Mouse (Mus musculus) limb, embryonic 12.5 days (tissue): ENCODE data around the gene Dffa. TPM values are rescaled to one million over a fixed set of nuclear protein-coding genes. Genes with fewer than 3 reads are reported as not detected.
"Not testable (repeated sequence)": the region's sequence is repeated elsewhere in the genome, so short reads cannot be mapped to it uniquely, and the experiment has no call there.

Source experiments
- ATAC-seq: fragments of 200-750 bp; cut with Nextera tagmentation; 2 replicates; pipeline ENCODE4 v1.8.0; 2017; ENCODE audit warnings: low read depth, moderate TSS enrichment; ENCODE audit not compliant: insufficient number of reproducible peaks, insufficient read depth, low FRiP score, low TSS enrichment
- H3K27ac ChIP-seq: fragments of 300-500 bp; sonication (generic); 2 replicates; pipeline ENCODE4 v1.5.1; 2016; ENCODE audit warnings: mild to moderate bottlenecking, moderate library complexity
- H3K27me3 ChIP-seq: fragments of 300-500 bp; sonication (generic); 2 replicates; pipeline ENCODE4 v1.6.1; 2016; ENCODE audit warnings: mild to moderate bottlenecking, moderate library complexity
- H3K36me3 ChIP-seq: fragments of 300-500 bp; sonication (generic); 2 replicates; pipeline ENCODE4 v1.6.1; 2016; ENCODE audit warnings: mild to moderate bottlenecking, moderate library complexity
- H3K4me1 ChIP-seq: fragments of 300-500 bp; sonication (generic); replicated peaks from 2 replicates; pipeline ENCODE4 v1.6.1; 2016
- H3K4me2 ChIP-seq: fragments of 300-500 bp; sonication (generic); 2 replicates; pipeline ENCODE4 v1.6.1; 2016; ENCODE audit warnings: mild to moderate bottlenecking, moderate library complexity
- H3K4me3 ChIP-seq: fragments of 300-500 bp; sonication (generic); replicated peaks from 2 replicates; pipeline ENCODE4 v1.5.1; 2016; ENCODE audit warnings: mild to moderate bottlenecking
- H3K9ac ChIP-seq: fragments of 300-500 bp; sonication (generic); replicated peaks from 2 replicates; pipeline ENCODE4 v1.6.1; 2016; ENCODE audit warnings: mild to moderate bottlenecking, moderate library complexity
- H3K9me3 ChIP-seq: fragments of 300-500 bp; sonication (generic); 2 replicates; pipeline ENCODE4 v1.6.1; 2016; ENCODE audit warnings: mild to moderate bottlenecking, moderate library complexity
- WGBS: fragments of 180-500 bp; shearing (Covaris S2); methylation state at CpG from one replicate; pipeline ENCODE4 v1.1.7; 2016; 5-methylcytosine and 5-hydroxymethylcytosine counted together
- polyA plus RNA-seq: library from polyadenylated mRNA; unstranded; fragments of >200 nt; fragmentation: Nextera tagmentation; extraction: Ambion mirVana; gene quantifications from 2 replicates; pipeline ENCODE4 v1.2.1, GENCODE M21; 2016

The Dffa gene
- polyA plus RNA-seq, 1 experiment from 2014 or later, result 29.8 TPM

DNA sequence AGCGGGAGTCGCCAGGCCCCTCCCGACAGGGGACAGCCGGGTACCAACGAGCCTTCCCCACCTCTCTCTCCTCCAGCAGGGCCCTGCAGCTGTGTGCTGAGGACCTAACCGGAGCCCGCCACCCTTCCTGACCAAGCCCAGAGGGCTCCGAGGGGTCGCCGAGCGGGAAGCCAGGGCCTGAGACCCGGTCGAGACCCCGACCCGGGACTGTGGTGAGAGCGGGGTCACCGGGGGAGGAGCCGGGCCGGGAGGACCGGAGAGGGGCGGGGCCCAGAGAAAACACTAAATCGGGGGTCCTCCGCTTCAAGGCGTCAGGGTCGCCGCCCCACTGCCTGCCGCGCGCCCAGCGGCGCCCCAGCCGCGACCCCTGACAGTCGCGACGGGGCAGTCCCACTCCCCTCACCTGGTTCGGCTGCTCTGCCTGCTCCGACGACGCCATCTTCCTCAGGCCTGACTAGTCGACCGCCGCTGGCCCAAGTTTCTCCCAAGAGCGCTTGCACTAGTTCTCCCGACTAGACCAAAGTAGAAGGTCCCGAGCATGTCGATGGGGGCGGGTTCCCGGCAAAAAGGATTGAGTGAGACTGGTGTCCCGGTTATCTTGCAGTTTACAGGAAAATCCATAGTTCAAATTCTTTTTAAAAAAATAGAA, 4.5 kb upstream of the Dffa start, which contains the start of gene Pex14:
Gene Pex14 (minus strand): TSS at position 508 of the 649 bp plus-strand sequence.
- Histone ChIP-seq H3K9ac (peak within 1 kb of the TSS; percentile 95), H3K36me3 (no peaks in the 10 kb centered on the region), H3K27me3 (no peaks in the 10 kb centered on the region), H3K4me3 (peak within 1 kb of the TSS; percentile 99), H3K27ac (peak within 1 kb of the TSS; percentile 73; the same call in 1 of the 2 replicates), H3K4me2 (peak within 1 kb of the TSS; percentile 91), H3K9me3 (no peaks in the 10 kb centered on the region), H3K4me1 (peaks cover 13% of the 10 kb centered on the region)
- WGBS, result under 1% methylated on average over 50 of the region's 50 CpGs
- ATAC-seq, result peak; percentile 60

DNA sequence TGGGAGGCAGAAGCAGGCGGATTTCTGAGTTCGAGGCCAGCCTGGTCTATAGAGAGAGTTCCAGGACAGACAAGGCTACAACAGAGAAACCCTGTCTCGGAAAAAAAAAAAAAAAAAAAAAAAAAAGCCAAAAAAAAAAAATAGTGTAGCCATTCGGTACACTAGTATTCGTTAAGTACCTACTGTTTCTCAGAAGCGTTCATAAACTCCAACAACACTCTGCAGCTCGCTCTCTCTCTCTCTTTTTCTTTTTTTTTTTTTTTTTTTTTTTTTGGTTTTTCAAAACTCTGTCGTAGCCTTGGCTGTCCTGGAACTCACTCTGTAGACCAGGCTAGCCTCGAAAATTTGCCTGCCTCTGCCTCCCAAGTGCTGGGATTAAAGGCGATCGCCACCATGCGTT, 3.5 kb upstream of the Dffa start:
- H3K27ac ChIP-seq, H3K4me3 ChIP-seq, H3K9ac ChIP-seq, H3K9me3 ChIP-seq, H3K4me2 ChIP-seq, H3K27me3 ChIP-seq, ATAC-seq, H3K36me3 ChIP-seq: not testable (repeated sequence)
- peaks cover 19% of the 10 kb centered on the region for H3K4me1 ChIP-seq
- WGBS, result 84% methylated on average over 12 of the region's 12 CpGs

DNA sequence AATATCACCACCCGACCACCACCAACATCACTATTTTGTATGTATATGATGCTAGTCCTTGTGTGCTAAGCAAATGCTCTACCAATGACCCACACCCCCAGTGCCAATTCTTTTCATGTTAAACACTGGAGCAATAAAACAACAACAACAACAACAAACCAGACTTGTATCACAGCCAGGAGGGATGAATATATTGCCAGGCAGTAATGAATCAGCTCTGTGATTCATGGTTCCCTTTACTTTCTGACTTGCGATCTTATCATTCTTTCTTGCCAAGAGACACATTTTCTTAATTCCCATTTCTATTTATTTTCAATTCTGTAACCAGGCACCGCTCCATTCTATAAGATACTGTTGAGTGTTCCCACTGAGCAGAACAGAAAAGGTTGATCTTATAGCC, 2.5 kb upstream of the Dffa start:
- peaks cover 19% of the 10 kb centered on the region for H3K4me1 ChIP-seq
- H3K4me3 ChIP-seq, result no peak overlapping the region
- WGBS, result 85% methylated on average over 3 of the region's 3 CpGs
- no peak overlapping the region for H3K4me2 ChIP-seq
- H3K9me3 ChIP-seq, result no peaks in the 10 kb centered on the region
- peaks cover 4% of the 10 kb centered on the region; the same call in 1 of the 2 replicates for H3K36me3 ChIP-seq
- H3K27ac ChIP-seq, result no peak overlapping the region
- no peak for ATAC-seq
- H3K27me3 ChIP-seq, result no peaks in the 10 kb centered on the region
- no peak overlapping the region for H3K9ac ChIP-seq

- WGBS, result 76% methylated on average over 12 of the region's 12 CpGs
- H3K9ac ChIP-seq, H3K27me3 ChIP-seq, H3K27ac ChIP-seq, H3K9me3 ChIP-seq, H3K4me3 ChIP-seq, H3K4me2 ChIP-seq, ATAC-seq, H3K4me1 ChIP-seq: not testable (repeated sequence)
- H3K36me3 ChIP-seq, result peaks cover 23% of the 10 kb centered on the region
These were observed 16.1 kb downstream of the Dffa start for GRCm38 (mm10) chr4:149119978-149120562.

DNA sequence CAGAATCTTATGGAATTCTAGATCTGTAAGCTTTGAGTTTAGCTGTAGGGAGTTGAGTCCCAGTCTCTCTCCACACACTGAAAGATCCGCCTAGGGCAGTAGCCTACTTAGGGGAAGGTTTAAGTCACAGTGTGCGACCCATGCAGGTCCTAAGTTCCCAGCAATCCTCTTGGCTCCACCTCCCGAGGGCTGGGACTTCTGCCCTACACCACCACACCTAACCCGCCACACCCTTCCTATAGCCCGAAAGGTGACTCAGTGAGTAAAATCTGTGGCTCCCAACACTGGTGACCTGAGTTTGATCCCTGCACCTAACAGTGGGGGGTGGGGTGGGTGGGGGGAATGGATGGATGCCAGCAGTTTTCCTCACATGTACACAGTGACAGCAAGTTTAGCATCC, 19.5 kb downstream of the Dffa start:
- Histone ChIP-seq H3K4me2 (no peak overlapping the region), H3K27me3 (no peaks in the 10 kb centered on the region), H3K4me1 (peaks cover 7% of the 10 kb centered on the region), H3K9me3 (no peaks in the 10 kb centered on the region), H3K9ac (no peak overlapping the region), H3K4me3 (no peak overlapping the region), H3K36me3 (peaks cover 35% of the 10 kb centered on the region), H3K27ac (no peak overlapping the region)
- 64% methylated on average over 5 of the region's 5 CpGs for WGBS
- no peak for ATAC-seq

DNA sequence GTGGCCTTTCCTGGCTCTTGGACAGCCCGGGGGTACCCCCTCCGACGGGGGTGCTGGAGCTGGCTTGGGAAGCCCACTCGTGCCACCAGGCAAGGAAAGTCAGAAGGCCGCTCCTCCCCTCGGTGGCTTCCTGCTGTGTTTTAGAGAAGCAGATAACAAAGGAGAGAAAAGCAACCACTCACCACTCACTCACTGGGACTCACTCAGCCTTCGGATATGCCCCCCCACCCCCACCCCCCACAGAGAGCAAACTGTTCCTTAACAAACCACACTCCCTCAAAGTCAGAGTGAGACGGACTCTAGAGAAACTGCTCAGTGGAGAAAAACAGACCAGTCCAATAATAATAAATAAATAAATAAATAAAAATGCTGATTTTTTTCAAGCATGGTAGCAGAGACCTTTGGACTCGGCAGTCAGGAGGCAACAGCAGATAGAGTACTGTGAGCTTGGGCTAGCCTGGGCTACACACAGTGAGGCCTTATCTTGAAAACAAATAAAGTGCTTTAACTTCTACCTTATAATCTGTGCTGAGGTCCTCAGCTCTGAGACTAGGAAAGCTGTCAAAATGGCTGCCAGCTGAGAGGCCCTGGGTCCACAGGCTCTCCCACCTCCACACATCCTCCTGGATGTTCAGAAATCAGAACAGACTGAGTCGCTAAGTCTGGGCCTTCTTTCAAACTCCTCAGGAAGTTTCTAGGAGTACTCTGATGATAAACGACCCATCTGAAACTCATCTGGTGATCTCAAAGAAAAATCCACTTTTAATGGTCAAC, 21.6 kb downstream of the Dffa start:
- no peak overlapping the region for H3K9ac ChIP-seq
- no peaks in the 10 kb centered on the region for H3K27me3 ChIP-seq
- WGBS, result 72% methylated on average over 11 of the region's 11 CpGs
- H3K9me3 ChIP-seq, result no peaks in the 10 kb centered on the region
- no peak overlapping the region for H3K27ac ChIP-seq
- H3K36me3 ChIP-seq, result peaks cover 48% of the 10 kb centered on the region
- H3K4me1 ChIP-seq, result no peaks in the 10 kb centered on the region
- ATAC-seq, result no peak
- no peak overlapping the region for H3K4me2 ChIP-seq
- H3K4me3 ChIP-seq, result no peak overlapping the region

GRCm38 (mm10) chr4:149126115-149126509, 22.2 kb downstream of the Dffa start:
- no peak overlapping the region for H3K4me3 ChIP-seq
- H3K36me3 ChIP-seq, result peaks cover 54% of the 10 kb centered on the region
- H3K9ac ChIP-seq, result no peak overlapping the region
- WGBS, result 71% methylated on average over 6 of the region's 6 CpGs
- H3K9me3 ChIP-seq, result no peaks in the 10 kb centered on the region
- H3K4me1 ChIP-seq, result no peaks in the 10 kb centered on the region
- H3K27me3 ChIP-seq, result no peaks in the 10 kb centered on the region
- no peak overlapping the region for H3K4me2 ChIP-seq
- ATAC-seq, result no peak
- H3K27ac ChIP-seq, result no peak overlapping the region

- H3K4me2 ChIP-seq, result no peak within 1 kb of the TSS
- H3K27ac ChIP-seq, result no peak within 1 kb of the TSS
- H3K9ac ChIP-seq, result no peak within 1 kb of the TSS
- H3K36me3 ChIP-seq, result peaks cover 59% of the 10 kb centered on the region
- H3K4me1 ChIP-seq, result no peaks in the 10 kb centered on the region
- 88% methylated on average over 11 of the region's 11 CpGs for WGBS
- H3K4me3 ChIP-seq, result no peak within 1 kb of the TSS
- no peaks in the 10 kb centered on the region for H3K9me3 ChIP-seq
- ATAC-seq, result no peak
- H3K27me3 ChIP-seq, result no peaks in the 10 kb centered on the region
These were observed 22.7 kb downstream of the Dffa start, which contains the start of gene Cort for GRCm38 (mm10) chr4:149126663-149127062. Gene Cort (minus strand): TSS chr4:149126763.

GRCm38 (mm10) chr4:149128467-149128866, 24.5 kb downstream of the Dffa start:
- no peaks in the 10 kb centered on the region for H3K4me1 ChIP-seq
- H3K27ac ChIP-seq, result no peak overlapping the region
- no peak overlapping the region for H3K4me2 ChIP-seq
- no peaks in the 10 kb centered on the region for H3K27me3 ChIP-seq
- no peak for ATAC-seq
- H3K9me3 ChIP-seq, result no peaks in the 10 kb centered on the region
- WGBS, result 82% methylated on average over 18 of the region's 18 CpGs
- peaks cover 60% of the 10 kb centered on the region for H3K36me3 ChIP-seq
- H3K4me3 ChIP-seq, result no peak overlapping the region
- no peak overlapping the region for H3K9ac ChIP-seq

- no peak overlapping the region for H3K4me3 ChIP-seq
- peaks cover 53% of the 10 kb centered on the region for H3K36me3 ChIP-seq
- H3K4me2 ChIP-seq, result no peak overlapping the region
- H3K4me1 ChIP-seq, result no peaks in the 10 kb centered on the region
- H3K27me3 ChIP-seq, result no peaks in the 10 kb centered on the region
- H3K9ac ChIP-seq, result no peak overlapping the region
- WGBS, result 75% methylated on average over 23 of the region's 23 CpGs
- H3K9me3 ChIP-seq, result no peaks in the 10 kb centered on the region
- no peak for ATAC-seq
- H3K27ac ChIP-seq, result no peak overlapping the region
These were observed 27.2 kb downstream of the Dffa start for GRCm38 (mm10) chr4:149131021-149131752.
